Mouse (Mus musculus) midbrain, postnatal 0 days (tissue): ENCODE results near the gene Sept9. TPM values are rescaled to one million over a fixed set of nuclear protein-coding genes. Genes with fewer than 3 reads are reported as not detected.

Experiments used
- ATAC-seq: fragments of 200-750 bp; cut with Nextera tagmentation; 2 replicates; pipeline ENCODE4 v1.8.0; 2017; ENCODE audit warnings: moderate number of reproducible peaks, mild to moderate bottlenecking, moderate TSS enrichment, moderate library complexity; ENCODE audit not compliant: low FRiP score
- DNase-seq: peaks from one replicate; pipeline ENCODE4 v3.0.0-alpha.2; 2015; ENCODE audit warnings: low spot score
- H3K27ac ChIP-seq: fragments of 300-500 bp; sonication (generic); 2 replicates; pipeline ENCODE4 v1.5.1; 2014; ENCODE audit warnings: low read depth, mild to moderate bottlenecking, low read length, mixed read lengths
- H3K27me3 ChIP-seq: fragments of 300-500 bp; sonication (generic); 2 replicates; pipeline ENCODE4 v1.6.1; 2014; ENCODE audit warnings: low read length, control low read depth, mixed read lengths; ENCODE audit not compliant: insufficient read depth
- H3K36me3 ChIP-seq: fragments of 300-500 bp; sonication (generic); 2 replicates; pipeline ENCODE4 v1.6.1; 2014; ENCODE audit warnings: low read length, control low read depth, mixed read lengths; ENCODE audit not compliant: insufficient read depth
- H3K4me1 ChIP-seq: fragments of 300-500 bp; sonication (generic); 2 replicates; pipeline ENCODE4 v1.6.1; 2014; ENCODE audit warnings: mild to moderate bottlenecking, control low read depth, antibody characterized with exemption, low read length, mixed read lengths; ENCODE audit not compliant: insufficient read depth
- H3K4me2 ChIP-seq: fragments of 300-500 bp; sonication (generic); 2 replicates; pipeline ENCODE4 v1.6.1; 2014; ENCODE audit warnings: low read depth, mild to moderate bottlenecking, low read length, mixed read lengths; ENCODE audit not compliant: poor library complexity, severe bottlenecking
- H3K4me3 ChIP-seq: fragments of 300-500 bp; sonication (generic); 2 replicates; pipeline ENCODE4 v1.5.1; 2014; ENCODE audit warnings: low read depth, mild to moderate bottlenecking, low read length, moderate library complexity
- H3K9ac ChIP-seq: fragments of 300-500 bp; sonication (generic); replicated peaks from 2 replicates; pipeline ENCODE4 v1.6.1; 2014; ENCODE audit warnings: mild to moderate bottlenecking, low read length, moderate library complexity, mixed read lengths; ENCODE audit not compliant: poor library complexity, severe bottlenecking
- H3K9me3 ChIP-seq: fragments of 300-500 bp; sonication (generic); 2 replicates; pipeline ENCODE4 v1.6.1; 2016; ENCODE audit warnings: low read length, control low read depth
- CTCF ChIP-seq: IDR thresholded peaks from 2 replicates; pipeline ENCODE4 v1.5.1; 2016; ENCODE audit warnings: antibody characterized with exemption, mild to moderate bottlenecking
- WGBS: fragments of 180-500 bp; shearing (Covaris S2); extraction: QIAGEN DNeasy Blood & Tissue Kit; methylation state at CpG from one replicate; pipeline ENCODE4 v1.1.7; 2014; 5-methylcytosine and 5-hydroxymethylcytosine counted together
- polyA plus RNA-seq: library from polyadenylated mRNA; unstranded; fragments of >200 nt; fragmentation: Nextera tagmentation; extraction: Ambion mirVana; gene quantifications from 2 replicates; pipeline ENCODE4 v1.2.1, GENCODE M21; 2015
- total RNA-seq: library from RNA; depleted of rRNA; stranded (reverse); fragments of >200 nt; gene quantifications from 2 replicates; pipeline ENCODE4 v1.2.3, GENCODE M21; 2014

Sept9 gene
- total and polyA plus RNA-seq, 2 experiments from 2014 or later: 95.3 to 105 TPM

GRCm38 (mm10) chr11:117283048-117283888 lies 83.8 kb downstream of the Sept9 start:
- ATAC-seq: no peak
- no peaks in the 10 kb centered on the region for H3K4me1 ChIP-seq
- H3K36me3 ChIP-seq: no peaks in the 10 kb centered on the region
- H3K4me3 ChIP-seq: no peak overlapping the region
- no peak for DNase-seq
- no peaks in the 10 kb centered on the region for H3K27me3 ChIP-seq
- no peak overlapping the region for H3K4me2 ChIP-seq
- no peak for TF ChIP-seq CTCF
- H3K9me3 ChIP-seq: no peaks in the 10 kb centered on the region
- WGBS: 76% methylated on average over 11 of the region's 11 CpGs
- no peak overlapping the region for H3K9ac ChIP-seq
- no peak overlapping the region for H3K27ac ChIP-seq

- WGBS: 73% methylated on average over 6 of the region's 6 CpGs
- no peak for TF ChIP-seq CTCF
- H3K36me3 ChIP-seq: no peaks in the 10 kb centered on the region
- no peaks in the 10 kb centered on the region for H3K9me3 ChIP-seq
- no peak for DNase-seq
- H3K27ac ChIP-seq: no peak overlapping the region
- no peaks in the 10 kb centered on the region for H3K27me3 ChIP-seq
- H3K9ac ChIP-seq: no peak overlapping the region
- H3K4me1 ChIP-seq: no peaks in the 10 kb centered on the region
- ATAC-seq: no peak
- no peak overlapping the region for H3K4me3 ChIP-seq
- no peak overlapping the region for H3K4me2 ChIP-seq
Measured at GRCm38 (mm10) chr11:117283889-117284450, 84.5 kb downstream of the Sept9 start.

GRCm38 (mm10) chr11:117284721-117285605 lies 85.5 kb downstream of the Sept9 start:
- no peaks in the 10 kb centered on the region for H3K27me3 ChIP-seq
- no peaks in the 10 kb centered on the region for H3K36me3 ChIP-seq
- no peak for TF ChIP-seq CTCF
- peak overlapping the region; percentile 21; the same call in 1 of the 2 replicates for H3K27ac ChIP-seq
- H3K4me1 ChIP-seq: no peaks in the 10 kb centered on the region
- H3K9ac ChIP-seq: no peak overlapping the region
- no peaks in the 10 kb centered on the region for H3K9me3 ChIP-seq
- DNase-seq (peak; percentile 42), ATAC-seq (peak; percentile 27; the same call in 1 of the 2 replicates)
- WGBS: 37% methylated on average over 19 of the region's 19 CpGs
- no peak overlapping the region for H3K4me2 ChIP-seq
- no peak overlapping the region for H3K4me3 ChIP-seq

GRCm38 (mm10) chr11:117285606-117285931 lies 86.1 kb downstream of the Sept9 start:
- H3K27ac ChIP-seq: no peak overlapping the region

GRCm38 (mm10) chr11:117287792-117288191 lies 88.3 kb downstream of the Sept9 start:
- WGBS: 96% methylated on average over 3 of the region's 3 CpGs
- no peak for TF ChIP-seq CTCF
- no peak for ATAC-seq
- H3K4me1 ChIP-seq: no peaks in the 10 kb centered on the region
- no peak overlapping the region for H3K4me3 ChIP-seq
- no peaks in the 10 kb centered on the region for H3K27me3 ChIP-seq
- H3K36me3 ChIP-seq: no peaks in the 10 kb centered on the region
- H3K9ac ChIP-seq: no peak overlapping the region
- no peaks in the 10 kb centered on the region for H3K9me3 ChIP-seq
- no peak overlapping the region for H3K4me2 ChIP-seq
- no peak for DNase-seq
- no peak overlapping the region for H3K27ac ChIP-seq

More at GRCm38 (mm10) chr11:117285606-117285931, 86.1 kb downstream of the Sept9 start:
- H3K27me3 ChIP-seq: no peaks in the 10 kb centered on the region
- no peak for TF ChIP-seq CTCF
- no peak for DNase-seq
- WGBS: 60% methylated on average over 10 of the region's 10 CpGs
- no peaks in the 10 kb centered on the region for H3K36me3 ChIP-seq
- H3K9ac ChIP-seq: no peak overlapping the region
- no peak for ATAC-seq
- no peak overlapping the region for H3K4me3 ChIP-seq
- H3K4me1 ChIP-seq: no peaks in the 10 kb centered on the region
- H3K9me3 ChIP-seq: no peaks in the 10 kb centered on the region
- H3K4me2 ChIP-seq: no peak overlapping the region
